Mouse (Mus musculus) lung, embryonic 15.5 days (tissue): ENCODE results near the gene Filip1l. TPM values are rescaled to one million over a fixed set of nuclear protein-coding genes. Genes with fewer than 3 reads are reported as not detected.
A peak's percentile ranks its signal among the peaks of the same experiment; 100 is the strongest.

ENCODE experiments used
- ATAC-seq: fragments of 200-750 bp; cut with Nextera tagmentation; 2 replicates; pipeline ENCODE4 v1.8.0; 2017; ENCODE audit warnings: moderate number of reproducible peaks, borderline replicate concordance; ENCODE audit not compliant: low FRiP score, low TSS enrichment; ENCODE audit errors: extremely low read depth
- H3K27ac ChIP-seq: fragments of 300-500 bp; sonication (generic); 2 replicates; pipeline ENCODE4 v1.5.1; 2015; ENCODE audit warnings: moderate library complexity, mild to moderate bottlenecking, inconsistent platforms
- H3K27me3 ChIP-seq: fragments of 300-500 bp; sonication (generic); 2 replicates; pipeline ENCODE4 v1.6.1; 2015; ENCODE audit warnings: inconsistent platforms
- H3K36me3 ChIP-seq: fragments of 300-500 bp; sonication (generic); 2 replicates; pipeline ENCODE4 v1.6.1; 2015; ENCODE audit warnings: inconsistent platforms
- H3K4me1 ChIP-seq: fragments of 300-500 bp; sonication (generic); 2 replicates; pipeline ENCODE4 v1.6.1; 2015; ENCODE audit warnings: inconsistent platforms
- H3K4me2 ChIP-seq: fragments of 300-500 bp; sonication (generic); 2 replicates; pipeline ENCODE4 v1.6.1; 2015; ENCODE audit warnings: inconsistent platforms, mild to moderate bottlenecking, moderate library complexity
- H3K4me3 ChIP-seq: fragments of 300-500 bp; sonication (generic); 2 replicates; pipeline ENCODE4 v1.5.1; 2015; ENCODE audit warnings: mild to moderate bottlenecking, inconsistent platforms
- H3K9ac ChIP-seq: fragments of 300-500 bp; sonication (generic); 2 replicates; pipeline ENCODE4 v1.6.1; 2015; ENCODE audit warnings: inconsistent platforms
- H3K9me3 ChIP-seq: fragments of 300-500 bp; sonication (generic); 2 replicates; pipeline ENCODE4 v1.6.1; 2016; ENCODE audit warnings: inconsistent platforms
- WGBS: fragments of 180-500 bp; shearing (Covaris S2); methylation state at CpG from one replicate; pipeline ENCODE4 v1.1.7; 2015; 5-methylcytosine and 5-hydroxymethylcytosine counted together
- polyA plus RNA-seq: library from polyadenylated mRNA; unstranded; fragments of >200 nt; fragmentation: Nextera tagmentation; extraction: Ambion mirVana; gene quantifications from 2 replicates; pipeline ENCODE4 v1.2.1, GENCODE M21; 2015

Gene Filip1l
- polyA plus RNA-seq, 1 experiment from 2014 or later: 28.8 TPM

- no peak for ATAC-seq
- Histone ChIP-seq H3K4me3 (no peak overlapping the region), H3K4me2 (no peak overlapping the region), H3K27me3 (no peaks in the 10 kb centered on the region), H3K27ac (peak overlapping the region; percentile 53), H3K9me3 (no peaks in the 10 kb centered on the region), H3K4me1 (peaks cover 16% of the 10 kb centered on the region), H3K36me3 (no peaks in the 10 kb centered on the region), H3K9ac (no peak overlapping the region)
- WGBS: 55% methylated on average over 10 of the region's 10 CpGs
Measured at GRCm38 (mm10) chr16:57495476-57496203, 142.7 kb downstream of the Filip1l start.

GRCm38 (mm10) chr16:57496437-57497173 is 143.7 kb downstream of the Filip1l start:
- Histone ChIP-seq H3K4me1 (peaks cover 16% of the 10 kb centered on the region), H3K36me3 (no peaks in the 10 kb centered on the region), H3K27ac (peak overlapping the region; percentile 53), H3K4me2 (no peak overlapping the region), H3K27me3 (no peaks in the 10 kb centered on the region), H3K4me3 (no peak overlapping the region), H3K9me3 (no peaks in the 10 kb centered on the region), H3K9ac (no peak overlapping the region)
- ATAC-seq: peak; percentile 67; the same call in 1 of the 2 replicates
- 35% methylated on average over 10 of the region's 10 CpGs for WGBS

- no peaks in the 10 kb centered on the region for H3K9me3 ChIP-seq
- no peak overlapping the region for H3K4me3 ChIP-seq
- WGBS: 55% methylated on average over 3 of the region's 3 CpGs
- ATAC-seq: no peak
- no peaks in the 10 kb centered on the region for H3K27me3 ChIP-seq
- H3K36me3 ChIP-seq: no peaks in the 10 kb centered on the region
- H3K4me1 ChIP-seq: peaks cover 14% of the 10 kb centered on the region
- H3K27ac ChIP-seq: no peak overlapping the region
- no peak overlapping the region for H3K4me2 ChIP-seq
- no peak overlapping the region for H3K9ac ChIP-seq
Measured at GRCm38 (mm10) chr16:57500851-57501250, 148.0 kb downstream of the Filip1l start.

GRCm38 (mm10) chr16:57502230-57502629 is 149.3 kb downstream of the Filip1l start:
- H3K36me3 ChIP-seq: no peaks in the 10 kb centered on the region
- H3K27me3 ChIP-seq: no peaks in the 10 kb centered on the region
- no peak overlapping the region for H3K27ac ChIP-seq
- no peak overlapping the region for H3K4me2 ChIP-seq
- no peak for ATAC-seq
- H3K9me3 ChIP-seq: no peaks in the 10 kb centered on the region
- peaks cover 9% of the 10 kb centered on the region for H3K4me1 ChIP-seq
- H3K4me3 ChIP-seq: no peak overlapping the region
- 54% methylated on average over 2 of the region's 2 CpGs for WGBS
- H3K9ac ChIP-seq: no peak overlapping the region

- no peaks in the 10 kb centered on the region for H3K36me3 ChIP-seq
- H3K4me3 ChIP-seq: no peak overlapping the region
- ATAC-seq: no peak
- H3K27ac ChIP-seq: no peak overlapping the region
- no peak overlapping the region for H3K9ac ChIP-seq
- 63% methylated on average over 5 of the region's 5 CpGs for WGBS
- H3K27me3 ChIP-seq: no peaks in the 10 kb centered on the region
- H3K4me2 ChIP-seq: no peak overlapping the region
- no peaks in the 10 kb centered on the region for H3K9me3 ChIP-seq
- peaks cover 14% of the 10 kb centered on the region for H3K4me1 ChIP-seq
Measured at GRCm38 (mm10) chr16:57502761-57503160, 149.9 kb downstream of the Filip1l start.

GRCm38 (mm10) chr16:57504728-57505127 is 151.8 kb downstream of the Filip1l start:
- Histone ChIP-seq H3K36me3 (no peaks in the 10 kb centered on the region), H3K27ac (no peak overlapping the region), H3K4me3 (no peak overlapping the region), H3K9ac (no peak overlapping the region), H3K27me3 (no peaks in the 10 kb centered on the region), H3K9me3 (no peaks in the 10 kb centered on the region), H3K4me2 (no peak overlapping the region), H3K4me1 (peaks cover 15% of the 10 kb centered on the region)
- no peak for ATAC-seq
- 68% methylated on average over 4 of the region's 4 CpGs for WGBS

- 0 out of 2 replicates have a peak overlapping the region, but pooled peaks have one; percentile 18 for H3K27ac ChIP-seq
Measured at GRCm38 (mm10) chr16:57506133-57506532, 153.2 kb downstream of the Filip1l start.

GRCm38 (mm10) chr16:57508351-57508750 is 155.5 kb downstream of the Filip1l start:
- Histone ChIP-seq H3K27me3 (no peaks in the 10 kb centered on the region), H3K9me3 (no peaks in the 10 kb centered on the region), H3K4me1 (peaks cover 15% of the 10 kb centered on the region), H3K27ac (no peak overlapping the region), H3K4me3 (no peak overlapping the region), H3K36me3 (no peaks in the 10 kb centered on the region), H3K9ac (no peak overlapping the region), H3K4me2 (no peak overlapping the region)
- ATAC-seq: no peak
- WGBS: 65% methylated on average over 1 of the region's 1 CpGs

More at GRCm38 (mm10) chr16:57506133-57506532, 153.2 kb downstream of the Filip1l start:
- ATAC-seq: peak; percentile 88
- Histone ChIP-seq H3K4me3 (no peak overlapping the region), H3K4me1 (peaks cover 15% of the 10 kb centered on the region), H3K4me2 (no peak overlapping the region), H3K27me3 (no peaks in the 10 kb centered on the region), H3K36me3 (no peaks in the 10 kb centered on the region), H3K9me3 (no peaks in the 10 kb centered on the region), H3K9ac (no peak overlapping the region)
- WGBS: 36% methylated on average over 6 of the region's 6 CpGs

GRCm38 (mm10) chr16:57509099-57509498 is 156.2 kb downstream of the Filip1l start:
- Histone ChIP-seq H3K9ac (no peak overlapping the region), H3K9me3 (no peaks in the 10 kb centered on the region), H3K27me3 (no peaks in the 10 kb centered on the region), H3K4me2 (no peak overlapping the region), H3K27ac (no peak overlapping the region), H3K4me3 (no peak overlapping the region), H3K36me3 (no peaks in the 10 kb centered on the region), H3K4me1 (peaks cover 15% of the 10 kb centered on the region)
- ATAC-seq: no peak
- 69% methylated on average over 3 of the region's 3 CpGs for WGBS

- WGBS: 76% methylated on average over 7 of the region's 7 CpGs
- H3K4me3 ChIP-seq: no peak overlapping the region
- no peaks in the 10 kb centered on the region for H3K27me3 ChIP-seq
- no peak overlapping the region for H3K9ac ChIP-seq
- H3K9me3 ChIP-seq: no peaks in the 10 kb centered on the region
- H3K36me3 ChIP-seq: no peaks in the 10 kb centered on the region
- H3K4me1 ChIP-seq: no peaks in the 10 kb centered on the region
- no peak for ATAC-seq
- no peak overlapping the region for H3K4me2 ChIP-seq
- H3K27ac ChIP-seq: no peak overlapping the region
Measured at GRCm38 (mm10) chr16:57513562-57513961, 160.7 kb downstream of the Filip1l start.

- no peak overlapping the region for H3K27ac ChIP-seq
- ATAC-seq: no peak
- H3K9ac ChIP-seq: no peak overlapping the region
- no peaks in the 10 kb centered on the region for H3K36me3 ChIP-seq
- H3K4me2 ChIP-seq: no peak overlapping the region
- H3K9me3 ChIP-seq: no peaks in the 10 kb centered on the region
- H3K27me3 ChIP-seq: no peaks in the 10 kb centered on the region
- H3K4me3 ChIP-seq: no peak overlapping the region
- WGBS: 65% methylated on average over 4 of the region's 4 CpGs
- H3K4me1 ChIP-seq: no peaks in the 10 kb centered on the region
Measured at GRCm38 (mm10) chr16:57514371-57514770, 161.5 kb downstream of the Filip1l start.

GRCm38 (mm10) chr16:57515636-57516035 is 162.7 kb downstream of the Filip1l start:
- no peaks in the 10 kb centered on the region for H3K36me3 ChIP-seq
- WGBS: 59% methylated on average over 10 of the region's 10 CpGs
- no peak overlapping the region for H3K27ac ChIP-seq
- H3K27me3 ChIP-seq: no peaks in the 10 kb centered on the region
- H3K9me3 ChIP-seq: no peaks in the 10 kb centered on the region
- no peaks in the 10 kb centered on the region for H3K4me1 ChIP-seq
- H3K4me2 ChIP-seq: no peak overlapping the region
- no peak overlapping the region for H3K9ac ChIP-seq
- ATAC-seq: no peak
- no peak overlapping the region for H3K4me3 ChIP-seq
